Mouse (Mus musculus) thymus, postnatal 36 days (tissue): ENCODE measurements at regions not wholly inside any gene's neighbourhood (a gene's known extent, or its start where the extent isn't known, plus 50 kb on each side); places are given as distances from the start of the nearest gene placed in this dataset.

ENCODE experiments used
- DNase-seq, 2 experiments: peaks; one replicate each; pipeline ENCODE4 v3.0.0; 2022; ENCODE audit warnings: mixed read lengths in 2 of 2

GRCm38 (mm10) chr1:190067181-190067580 lies 103.3 kb downstream of the Prox1 start:
- DNase-seq = no peak

DNA sequence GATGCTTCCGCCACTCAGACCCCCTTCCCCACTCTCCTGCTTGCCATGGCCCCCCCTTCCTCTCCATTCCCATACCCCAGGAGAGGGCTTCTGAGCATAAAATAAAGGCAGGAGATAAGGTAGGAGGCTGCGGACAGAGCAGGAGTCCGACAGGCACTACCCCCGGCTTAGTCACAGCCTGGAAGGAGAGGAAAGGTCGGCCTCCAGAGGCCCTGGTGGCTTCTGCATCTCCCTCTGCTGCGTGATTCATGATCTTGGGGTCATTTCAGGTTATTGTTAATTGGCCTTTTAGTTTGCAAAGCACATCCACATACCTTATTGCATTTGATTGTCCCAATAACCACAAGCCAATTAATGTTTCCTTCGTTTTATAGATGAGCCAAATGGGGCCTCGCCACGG lies 104.1 kb downstream of the Prox1 start:
- no peak for DNase-seq

- DNase-seq = no peak
Measured at GRCm38 (mm10) chr1:190061560-190062295, 108.8 kb downstream of the Prox1 start.

- DNase-seq = no peak
Measured at GRCm38 (mm10) chr1:190059025-190059424, 111.5 kb downstream of the Prox1 start.

DNA sequence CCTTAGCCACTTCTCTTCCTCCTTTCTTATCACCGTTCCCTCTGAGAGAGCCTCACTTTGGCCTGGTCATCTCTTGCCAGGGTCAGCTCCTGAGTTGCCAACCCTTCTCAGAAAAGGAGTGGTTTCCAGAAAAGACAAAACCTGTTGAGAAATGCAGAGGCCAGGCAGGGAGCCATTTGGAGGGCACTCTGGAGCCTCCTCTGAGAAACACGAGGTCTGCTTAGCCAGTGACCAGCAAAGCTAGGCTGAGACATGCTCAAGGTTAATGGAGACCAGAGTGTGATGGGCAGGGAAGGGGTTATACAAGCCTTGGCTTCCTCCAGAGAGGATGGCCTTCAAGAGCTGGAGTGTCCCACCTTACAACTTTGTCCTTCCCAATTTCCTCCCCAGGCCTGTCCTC lies 113.6 kb downstream of the Prox1 start:
- no peak for DNase-seq

DNA sequence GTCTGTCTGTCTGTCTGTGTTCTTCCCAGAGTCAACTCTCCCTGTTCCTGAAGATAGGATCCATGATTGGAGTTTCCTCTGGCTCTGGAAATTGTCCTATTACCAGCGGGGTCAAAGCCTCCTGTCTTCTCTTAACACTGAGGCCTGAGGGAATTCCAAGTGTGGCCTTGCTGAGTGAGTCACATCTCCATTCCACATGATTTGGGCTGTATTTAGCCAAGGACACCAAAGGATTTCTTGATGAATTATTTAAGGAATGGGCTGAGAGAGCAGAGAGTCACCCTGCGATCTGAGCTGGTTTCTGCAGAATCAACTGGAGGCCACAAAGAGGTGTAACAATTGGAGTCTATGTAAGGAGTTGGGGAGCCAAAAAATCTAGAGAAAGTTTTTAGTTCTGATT lies 118.6 kb downstream of the Prox1 start:
- no peak for DNase-seq

DNA sequence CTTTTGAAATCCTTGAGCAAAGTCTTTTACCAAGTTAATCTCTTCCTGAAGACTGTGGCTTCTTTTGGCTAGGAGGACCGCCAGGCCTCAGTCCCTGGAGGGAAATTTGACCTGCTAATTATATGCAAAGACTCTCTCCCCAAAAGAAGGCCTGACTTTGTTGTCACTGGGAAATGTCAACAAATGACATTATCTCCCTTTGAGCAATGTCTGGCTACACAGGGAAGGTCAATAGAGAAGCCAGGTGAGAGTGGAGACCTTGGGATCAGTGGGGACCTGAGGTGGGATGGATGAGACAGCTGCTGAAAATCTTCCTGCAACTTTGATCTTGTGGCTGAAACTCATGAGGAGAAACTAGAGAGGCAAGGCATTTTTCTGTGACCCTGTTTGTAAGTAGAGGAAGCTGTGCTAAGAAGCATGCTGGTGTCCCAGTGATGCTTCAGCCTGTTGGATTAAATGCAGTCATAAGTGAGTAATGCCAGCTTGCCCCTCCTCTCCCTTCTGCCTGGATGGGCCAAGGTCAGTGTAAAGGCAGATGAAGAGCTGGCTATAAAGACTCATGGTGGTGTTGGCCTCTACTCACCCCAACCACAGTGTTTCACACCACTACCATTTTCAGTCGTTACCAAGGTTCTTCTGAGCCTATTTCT lies 121.9 kb downstream of the Prox1 start:
- no peak for DNase-seq

DNA sequence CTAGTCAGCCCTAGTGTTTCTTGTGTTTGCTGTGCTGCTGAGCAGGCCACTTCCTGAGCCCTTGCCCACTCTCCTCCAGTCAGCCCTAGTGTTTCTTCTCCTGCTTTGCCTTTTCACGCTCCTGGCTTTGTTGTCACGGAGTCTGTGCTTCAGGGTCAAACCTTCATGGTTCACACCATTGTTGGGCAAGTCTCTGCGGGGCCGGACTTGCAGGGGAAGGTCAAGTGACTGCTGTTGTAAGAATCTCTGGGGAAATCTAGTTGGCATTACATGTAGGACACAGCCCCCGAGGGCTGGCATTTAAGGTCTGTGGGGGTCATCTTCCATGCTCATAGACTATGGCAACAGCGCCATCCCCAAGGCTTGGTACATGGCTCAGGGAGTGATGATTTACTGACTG lies 123.3 kb downstream of the Prox1 start:
- DNase-seq = no peak

DNA sequence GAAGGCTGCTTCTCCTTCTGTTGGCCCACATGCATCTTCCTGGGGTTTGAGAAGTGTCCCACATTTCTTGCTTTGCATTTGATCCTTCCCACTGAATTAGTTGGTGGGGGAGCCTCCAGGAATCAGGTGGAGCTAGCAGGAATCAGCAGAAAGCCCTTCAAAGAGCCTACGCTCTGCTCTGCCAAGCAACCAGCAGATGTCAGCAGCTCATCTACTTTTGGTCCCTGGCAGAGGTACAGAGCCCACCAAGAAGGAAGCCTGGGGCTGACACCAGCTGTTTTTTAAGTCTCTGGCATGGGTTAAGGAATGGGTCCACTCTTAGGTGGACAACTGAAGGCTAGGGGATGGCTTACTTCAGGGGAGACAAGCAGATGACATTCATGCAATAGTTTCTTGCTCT lies 123.6 kb upstream of the Smyd2 start:
- no peak for DNase-seq

GRCm38 (mm10) chr1:190044036-190044435 lies 121.9 kb upstream of the Smyd2 start:
- DNase-seq = no peak

- DNase-seq = no peak
Measured at GRCm38 (mm10) chr1:190043156-190043555, 121.0 kb upstream of the Smyd2 start.

GRCm38 (mm10) chr1:190042197-190042596 lies 120.0 kb upstream of the Smyd2 start:
- no peak for DNase-seq

DNA sequence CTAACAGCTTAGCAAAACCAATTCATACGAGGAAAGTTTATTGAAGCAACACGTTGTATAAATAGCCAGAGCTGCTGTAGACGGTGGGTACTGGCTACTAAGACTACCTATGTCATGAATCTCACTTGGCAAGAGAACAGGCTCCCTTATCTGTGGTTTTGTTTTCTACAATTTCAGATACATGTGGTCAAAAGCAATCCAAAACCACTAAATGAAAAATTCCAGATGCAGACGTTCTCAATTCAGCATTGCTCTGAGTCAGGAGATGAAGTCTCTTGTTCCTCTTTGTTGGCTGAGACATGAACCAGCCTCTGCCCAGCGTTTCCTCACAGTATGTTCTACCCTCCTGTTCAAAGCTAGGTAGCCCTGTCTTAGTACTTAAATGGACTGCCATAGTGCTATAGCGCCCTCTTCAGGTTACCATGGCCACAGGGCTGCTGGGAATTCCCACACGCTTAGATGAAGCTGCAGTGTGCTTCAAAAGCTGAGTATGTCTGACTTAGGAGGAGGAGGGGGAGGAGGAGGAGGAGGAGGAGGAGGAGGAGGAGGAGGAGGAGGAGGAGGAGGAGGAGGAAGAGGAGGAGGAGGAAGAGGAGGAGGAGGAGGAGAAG lies 119.0 kb upstream of the Smyd2 start:
- no peak for DNase-seq

- DNase-seq = no peak
Measured at GRCm38 (mm10) chr1:190038046-190038445, 115.9 kb upstream of the Smyd2 start.

GRCm38 (mm10) chr1:190036726-190037125 lies 114.6 kb upstream of the Smyd2 start:
- no peak for DNase-seq

- DNase-seq = no peak
Measured at GRCm38 (mm10) chr1:190035935-190036334, 113.8 kb upstream of the Smyd2 start.

DNA sequence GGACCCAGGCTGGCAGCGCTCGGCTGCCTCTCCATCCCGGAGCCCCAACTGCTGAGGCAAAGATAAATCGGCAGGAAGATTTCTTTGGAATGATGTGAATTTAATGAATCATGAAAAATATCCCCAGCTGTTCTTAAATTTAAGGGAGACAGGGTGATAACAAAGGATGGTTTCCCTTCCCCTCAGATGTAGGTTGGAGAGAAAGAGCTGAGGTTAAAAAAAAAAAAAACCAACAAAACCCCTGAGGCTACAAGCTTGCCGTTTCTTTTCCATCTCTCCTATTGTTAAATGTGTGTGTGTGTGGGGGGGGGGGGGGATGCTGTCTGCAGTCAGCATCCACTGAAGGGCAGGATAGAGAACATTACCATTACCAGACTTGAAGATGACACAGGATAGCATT lies 111.9 kb upstream of the Smyd2 start:
- DNase-seq = no peak

DNA sequence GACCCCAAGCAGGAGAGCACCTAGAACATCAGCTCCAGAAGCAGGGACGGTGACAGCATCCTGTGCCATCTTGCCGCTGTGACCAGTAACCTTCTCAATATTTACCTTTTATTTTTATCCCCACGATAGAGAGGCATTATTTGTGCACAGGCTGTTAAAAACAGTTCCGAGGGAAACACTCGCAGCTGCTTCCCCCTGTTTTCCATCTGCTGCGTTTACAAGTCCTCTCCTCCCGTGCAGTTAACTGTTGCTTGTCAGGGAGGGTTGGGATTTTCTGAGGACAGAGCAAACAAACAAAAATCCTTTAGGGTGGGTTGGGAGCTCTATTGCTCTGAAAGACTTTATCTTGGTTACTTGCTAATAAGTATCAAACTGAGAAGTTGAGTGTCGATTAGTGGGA lies 105.4 kb upstream of the Smyd2 start:
- DNase-seq = no peak

- DNase-seq = no peak
Measured at GRCm38 (mm10) chr1:190009466-190009865, 87.3 kb upstream of the Smyd2 start.

GRCm38 (mm10) chr1:190007271-190007670 lies 85.1 kb upstream of the Smyd2 start:
- DNase-seq = no peak

GRCm38 (mm10) chr1:190001084-190001483 lies 78.9 kb upstream of the Smyd2 start:
- no peak for DNase-seq

DNA sequence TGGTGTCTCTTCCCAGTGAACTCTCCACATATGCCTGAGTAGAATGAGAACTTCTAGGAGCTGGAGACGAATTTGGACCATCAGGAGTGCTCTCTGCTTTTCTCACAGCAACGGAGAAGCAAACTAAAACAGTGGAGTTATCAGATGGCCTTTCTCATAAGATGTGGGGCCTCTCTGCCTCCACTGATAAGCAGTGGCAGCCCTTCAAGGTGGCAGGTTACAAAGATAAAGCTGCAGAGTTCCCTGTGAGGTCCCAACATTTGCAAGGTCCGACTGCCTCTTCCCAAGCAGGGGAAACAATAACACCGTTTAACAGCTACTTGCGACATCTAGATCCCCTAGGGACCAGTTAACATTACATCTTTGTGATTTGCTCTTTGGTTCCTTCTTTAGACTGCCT lies 71.5 kb upstream of the Smyd2 start:
- no peak for DNase-seq

DNA sequence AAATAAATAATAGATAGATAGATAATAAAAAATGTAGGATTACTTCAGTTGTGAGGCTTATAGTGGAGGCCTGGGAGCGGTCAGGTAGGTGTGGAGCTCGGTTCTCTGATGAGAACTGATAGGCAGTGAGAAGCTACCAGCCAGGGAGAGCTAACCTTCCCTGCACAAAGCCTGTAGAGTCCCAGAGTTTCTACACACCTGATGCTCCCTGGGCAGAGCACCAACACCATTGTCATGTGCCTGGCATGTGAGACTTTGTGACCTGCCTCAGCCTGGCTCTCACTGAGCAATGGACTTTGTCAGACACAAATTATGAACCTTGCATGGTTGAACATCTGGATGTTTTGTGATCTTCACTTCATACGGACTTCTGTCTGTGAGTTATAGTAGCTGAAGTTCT lies 71.1 kb upstream of the Smyd2 start:
- no peak for DNase-seq

- DNase-seq = no peak
Measured at GRCm38 (mm10) chr1:189991089-189991488, 68.9 kb upstream of the Smyd2 start.
